Mouse (Mus musculus): Measurements from ENCODE around the gene Pick1.
A peak's percentile ranks its signal among the peaks of the same experiment; 100 is the strongest.
"Not testable (repeated sequence)": the region's sequence is repeated elsewhere in the genome, so short reads cannot be mapped to it uniquely, and the experiment has no call there.

The Pick1 gene

GRCm38 (mm10) chr15:79225780-79226179 lies 3.2 kb upstream of the Pick1 start:
- not testable (repeated sequence) for DNase-seq (ENCODE audit: low spot score)

GRCm38 (mm10) chr15:79235268-79235667 lies 6.3 kb downstream of the Pick1 start:
- no peak for DNase-seq (ENCODE audit: low spot score)

- DNase-seq (ENCODE audit: low spot score), result no peak
These were observed 9.1 kb downstream of the Pick1 start for GRCm38 (mm10) chr15:79238036-79238435.

- no peak for DNase-seq (ENCODE audit: low spot score)
These were observed 13.7 kb downstream of the Pick1 start for GRCm38 (mm10) chr15:79242574-79243233.

- DNase-seq (ENCODE audit: low spot score), result peak; percentile 83
These were observed 14.5 kb downstream of the Pick1 start for GRCm38 (mm10) chr15:79243234-79244042.

GRCm38 (mm10) chr15:79244071-79244893 lies 15.3 kb downstream of the Pick1 start:
- DNase-seq (ENCODE audit: low spot score), result no peak

- no peak for DNase-seq (ENCODE audit: low spot score)
These were observed 16.3 kb downstream of the Pick1 start for GRCm38 (mm10) chr15:79245321-79245720.

GRCm38 (mm10) chr15:79250236-79250635 lies 21.3 kb downstream of the Pick1 start:
- DNase-seq (ENCODE audit: low spot score), result no peak

GRCm38 (mm10) chr15:79251168-79251567 lies 22.2 kb downstream of the Pick1 start:
- DNase-seq (ENCODE audit: low spot score), result no peak

GRCm38 (mm10) chr15:79251781-79252491 lies 23.0 kb downstream of the Pick1 start:
- no peak for DNase-seq (ENCODE audit: low spot score)

- no peak for DNase-seq (ENCODE audit: low spot score)
These were observed 23.6 kb downstream of the Pick1 start for GRCm38 (mm10) chr15:79252580-79252979.

GRCm38 (mm10) chr15:79254661-79255060 lies 25.7 kb downstream of the Pick1 start, which contains the start of gene Slc16a8:
TSS of gene Slc16a8 (minus strand) at chr15:79254761.
- no peak for DNase-seq (ENCODE audit: low spot score)

GRCm38 (mm10) chr15:79258521-79258920 lies 29.5 kb downstream of the Pick1 start:
- DNase-seq (ENCODE audit: low spot score), result peak; percentile 31

- DNase-seq (ENCODE audit: low spot score), result peak; percentile 34
These were observed 32.2 kb downstream of the Pick1 start for GRCm38 (mm10) chr15:79261095-79261725.

GRCm38 (mm10) chr15:79261757-79262156 lies 32.8 kb downstream of the Pick1 start:
- DNase-seq (ENCODE audit: low spot score), result no peak

GRCm38 (mm10) chr15:79262375-79262774 lies 33.4 kb downstream of the Pick1 start:
- no peak for DNase-seq (ENCODE audit: low spot score)

- DNase-seq (ENCODE audit: low spot score), result no peak
These were observed 33.9 kb downstream of the Pick1 start for GRCm38 (mm10) chr15:79262786-79263309.

- DNase-seq (ENCODE audit: low spot score), result no peak
These were observed 34.8 kb downstream of the Pick1 start for GRCm38 (mm10) chr15:79263726-79264125.

- no peak for DNase-seq (ENCODE audit: low spot score)
These were observed 36.4 kb downstream of the Pick1 start for GRCm38 (mm10) chr15:79265384-79265783.

- no peak for DNase-seq (ENCODE audit: low spot score)
These were observed 39.5 kb downstream of the Pick1 start for GRCm38 (mm10) chr15:79268521-79268920.
